Mouse (Mus musculus): ENCODE results near the gene Fbxl16. TPM values are rescaled to one million over a fixed set of nuclear protein-coding genes. Genes with fewer than 3 reads are reported as not detected.
A peak's percentile ranks its signal among the peaks of the same experiment; 100 is the strongest.

Gene Fbxl16
- polyA plus RNA-seq, 1 experiment = 187 TPM

DNA sequence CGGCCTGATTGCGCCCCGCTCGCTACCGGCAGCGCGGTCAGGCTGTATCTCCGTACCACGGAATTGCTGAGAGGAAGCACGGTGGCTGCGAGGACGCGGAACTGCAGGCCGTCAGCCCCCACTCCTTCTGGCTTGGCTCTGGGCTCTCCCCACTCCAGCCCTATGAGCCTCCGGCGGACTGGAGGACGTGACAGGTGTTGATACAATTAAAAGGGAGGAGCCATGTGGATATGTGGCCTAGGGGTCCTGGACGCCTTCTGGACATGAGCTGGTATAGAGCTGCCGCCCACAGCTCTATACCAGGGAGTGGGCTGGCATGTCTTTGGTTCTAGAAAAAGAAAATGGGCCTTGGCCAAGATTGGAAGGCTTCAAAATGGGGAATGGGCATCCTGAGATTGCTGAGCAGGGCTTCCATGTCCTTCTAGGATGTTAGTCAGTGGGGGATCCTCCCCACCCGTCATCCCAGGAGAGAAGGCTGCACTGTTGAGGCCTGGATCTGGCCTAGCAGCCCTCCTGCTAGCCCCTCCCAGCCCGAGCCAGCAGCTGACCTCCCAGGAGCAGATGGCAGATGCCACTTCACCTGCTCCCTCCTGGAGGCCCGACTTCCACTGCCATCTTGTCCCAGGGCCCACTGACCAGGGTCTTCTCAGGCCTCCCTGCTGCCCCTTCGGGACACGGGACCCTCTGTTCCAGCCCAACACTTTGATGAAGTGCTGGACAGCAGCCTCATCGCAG, 888 bp downstream of the Fbxl16 start:
- peaks cover 28% of the 10 kb centered on the region for H3K4me1 ChIP-seq (ENCODE audit: control insufficient read depth, insufficient read depth, low read length)
- TF ChIP-seq CTCF (IDR thresholded peaks at IDR 0.05; ENCODE audit: borderline replicate concordance, insufficient read depth, low read depth, low read length) (no peak), POLR2A (IDR thresholded peaks at IDR 0.05; ENCODE audit: borderline replicate concordance, insufficient read depth, low read length) (0 out of 2 replicates have a peak, but pooled peaks have one; percentile 11)
- DNase-seq = peak; percentile 83 to 85
- peak overlapping the region; percentile 95 for H3K27ac ChIP-seq (ENCODE audit: insufficient read depth, low read length)
- H3K27me3 ChIP-seq (ENCODE audit: control insufficient read depth, insufficient read depth, low read length) = no peaks in the 10 kb centered on the region
- 3% methylated on average over 25 of the region's 25 CpGs for WGBS
- H3K4me3 ChIP-seq (replicated peaks; ENCODE audit: insufficient read depth, low read depth, low read length) = peak overlapping the region; percentile 77

DNA sequence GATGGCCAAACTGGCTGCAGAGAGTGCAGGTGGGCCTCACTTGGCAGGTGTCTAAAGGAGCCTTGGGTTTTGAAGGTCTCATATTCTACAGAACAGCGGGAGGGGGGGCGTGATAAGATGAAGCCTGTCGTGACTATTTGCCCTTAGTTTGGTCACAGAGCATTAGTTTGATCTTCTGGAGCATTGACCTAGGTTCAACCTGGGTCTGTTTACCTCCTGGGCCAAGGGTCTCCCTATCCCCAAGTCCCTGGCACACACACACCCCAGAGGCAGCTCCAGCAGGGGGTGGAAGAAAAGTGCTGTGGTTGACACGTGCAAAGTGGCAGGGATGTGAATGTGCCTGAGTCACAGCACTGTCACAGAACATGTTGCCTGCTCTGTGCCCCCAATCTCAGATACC, 2.0 kb downstream of the Fbxl16 start:
- TF ChIP-seq POLR2A (IDR thresholded peaks at IDR 0.05; ENCODE audit: borderline replicate concordance, insufficient read depth, low read length) = no peak
- TF ChIP-seq CTCF (IDR thresholded peaks at IDR 0.05; ENCODE audit: borderline replicate concordance, insufficient read depth, low read depth, low read length) = no peak
- Histone ChIP-seq H3K27me3 (ENCODE audit: control insufficient read depth, insufficient read depth, low read length) (no peaks in the 10 kb centered on the region), H3K27ac (ENCODE audit: insufficient read depth, low read length) (peak overlapping the region; percentile 95), H3K4me3 (replicated peaks; ENCODE audit: insufficient read depth, low read depth, low read length) (peak overlapping the region; percentile 77), H3K4me1 (ENCODE audit: control insufficient read depth, insufficient read depth, low read length) (peaks cover 34% of the 10 kb centered on the region)
- DNase-seq = peak in 1 of 2 experiments; percentile 36
- WGBS = 30% methylated on average over 4 of the region's 4 CpGs

DNA sequence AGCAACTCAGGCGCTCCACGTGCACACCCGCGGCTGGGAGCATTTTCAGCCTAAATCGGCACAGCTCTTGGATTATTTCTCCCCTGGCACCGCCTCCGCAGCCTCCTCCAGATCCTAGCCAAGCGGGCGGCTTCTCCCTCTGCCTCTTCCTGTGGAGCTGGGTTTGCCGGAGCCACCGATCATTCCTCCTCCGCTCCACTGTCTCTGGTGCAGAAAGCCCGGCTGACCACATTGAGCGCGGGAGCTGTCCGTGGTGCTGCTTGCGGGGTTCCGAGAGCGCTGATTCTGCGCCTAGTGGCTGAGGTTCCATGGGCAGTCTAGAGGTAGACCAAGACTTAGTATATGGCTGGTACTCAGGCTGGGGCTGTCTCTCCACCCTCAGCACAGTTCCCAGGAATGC, 4.6 kb downstream of the Fbxl16 start:
- peak overlapping the region; percentile 27 for H3K4me3 ChIP-seq (replicated peaks; ENCODE audit: insufficient read depth, low read depth, low read length)
- DNase-seq = peak; percentile 76 to 77
- 0% methylated on average over 20 of the region's 20 CpGs for WGBS

DNA sequence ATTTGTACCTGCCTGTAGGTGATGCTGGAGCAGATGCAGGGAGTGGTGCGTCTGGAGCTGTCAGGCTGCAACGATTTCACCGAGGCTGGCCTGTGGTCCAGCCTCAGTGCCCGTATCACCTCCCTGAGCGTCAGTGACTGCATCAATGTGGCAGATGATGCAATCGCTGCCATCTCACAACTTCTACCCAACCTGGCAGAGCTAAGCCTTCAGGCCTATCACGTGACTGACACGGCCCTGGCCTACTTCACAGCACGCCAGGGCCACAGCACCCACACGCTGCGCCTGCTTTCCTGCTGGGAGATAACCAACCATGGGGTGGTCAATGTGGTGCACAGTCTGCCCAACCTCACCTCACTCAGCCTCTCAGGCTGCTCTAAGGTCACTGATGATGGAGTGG, 8.8 kb downstream of the Fbxl16 start:
- Histone ChIP-seq H3K4me1 (ENCODE audit: control insufficient read depth, insufficient read depth, low read length) (peaks cover 26% of the 10 kb centered on the region), H3K27ac (ENCODE audit: insufficient read depth, low read length) (no peak overlapping the region), H3K27me3 (ENCODE audit: control insufficient read depth, insufficient read depth, low read length) (no peaks in the 10 kb centered on the region), H3K4me3 (replicated peaks; ENCODE audit: insufficient read depth, low read depth, low read length) (no peak overlapping the region)
- no peak for DNase-seq
- 74% methylated on average over 11 of the region's 11 CpGs for WGBS
- TF ChIP-seq POLR2A (IDR thresholded peaks at IDR 0.05; ENCODE audit: borderline replicate concordance, insufficient read depth, low read length) = no peak
- TF ChIP-seq CTCF (IDR thresholded peaks at IDR 0.05; ENCODE audit: borderline replicate concordance, insufficient read depth, low read depth, low read length) = no peak

More for the DNA sequence above, 4.6 kb downstream of the Fbxl16 start:
- Histone ChIP-seq H3K27me3 (ENCODE audit: control insufficient read depth, insufficient read depth, low read length) (no peaks in the 10 kb centered on the region), H3K4me1 (ENCODE audit: control insufficient read depth, insufficient read depth, low read length) (peaks cover 44% of the 10 kb centered on the region), H3K27ac (ENCODE audit: insufficient read depth, low read length) (peak overlapping the region; percentile 36)
- peak; percentile 52; the same call in 1 of the 2 replicates for TF ChIP-seq CTCF (IDR thresholded peaks at IDR 0.05; ENCODE audit: borderline replicate concordance, insufficient read depth, low read depth, low read length)
- TF ChIP-seq POLR2A (IDR thresholded peaks at IDR 0.05; ENCODE audit: borderline replicate concordance, insufficient read depth, low read length) = no peak

DNA sequence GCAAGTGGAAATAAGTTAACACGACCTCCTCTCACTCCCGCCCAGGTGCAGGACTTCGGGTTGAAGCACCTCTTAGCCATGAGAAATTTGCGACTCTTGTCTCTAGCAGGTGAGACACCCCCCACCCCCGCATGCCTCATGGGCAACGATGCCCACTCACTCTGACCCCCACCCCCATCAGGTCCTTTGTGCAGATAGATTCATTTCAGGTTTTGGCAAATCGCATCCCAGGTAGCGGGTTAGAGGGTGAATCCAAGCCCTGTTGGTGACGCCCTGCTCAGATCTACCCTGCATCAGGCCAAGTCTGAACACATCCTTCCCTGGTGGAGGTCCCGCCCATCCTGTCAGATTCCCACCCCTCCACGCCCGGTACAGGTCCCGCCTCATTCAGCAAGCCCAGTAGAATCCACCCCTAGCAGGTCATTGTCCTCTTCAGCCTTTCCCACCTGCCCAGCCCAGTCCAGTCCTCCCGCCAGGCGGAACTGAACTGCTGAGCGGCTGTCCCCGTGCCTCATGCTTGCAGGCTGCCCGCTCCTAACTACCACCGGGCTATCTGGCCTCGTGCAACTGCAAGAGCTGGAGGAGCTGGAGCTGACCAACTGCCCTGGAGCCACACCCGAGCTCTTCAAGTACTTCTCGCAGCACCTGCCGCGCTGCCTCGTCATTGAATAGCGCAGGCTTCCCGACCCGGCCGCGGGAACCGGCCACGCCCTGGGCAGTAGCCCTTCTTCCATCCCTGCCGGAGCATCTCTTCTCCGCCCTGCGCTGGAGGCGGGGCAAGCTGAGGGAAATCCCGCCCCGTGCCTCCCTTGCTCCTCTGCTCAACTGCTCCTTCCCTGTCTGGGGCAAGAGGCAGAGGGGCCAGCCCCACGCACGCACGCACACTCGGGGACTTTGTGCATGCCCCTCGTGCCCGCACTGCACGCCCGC, 10.2 kb downstream of the Fbxl16 start:
- peaks cover 24% of the 10 kb centered on the region for H3K4me1 ChIP-seq (ENCODE audit: control insufficient read depth, insufficient read depth, low read length)
- H3K27me3 ChIP-seq (ENCODE audit: control insufficient read depth, insufficient read depth, low read length) = no peaks in the 10 kb centered on the region
- H3K27ac ChIP-seq (ENCODE audit: insufficient read depth, low read length) = no peak overlapping the region
- 28% methylated on average over 46 of the region's 46 CpGs for WGBS
- peak in 1 of 2 experiments; percentile 44 for DNase-seq
- TF ChIP-seq CTCF (IDR thresholded peaks at IDR 0.05; ENCODE audit: borderline replicate concordance, insufficient read depth, low read depth, low read length) = no peak
- TF ChIP-seq POLR2A (IDR thresholded peaks at IDR 0.05; ENCODE audit: borderline replicate concordance, insufficient read depth, low read length) = no peak
- H3K4me3 ChIP-seq (replicated peaks; ENCODE audit: insufficient read depth, low read depth, low read length) = no peak overlapping the region

DNA sequence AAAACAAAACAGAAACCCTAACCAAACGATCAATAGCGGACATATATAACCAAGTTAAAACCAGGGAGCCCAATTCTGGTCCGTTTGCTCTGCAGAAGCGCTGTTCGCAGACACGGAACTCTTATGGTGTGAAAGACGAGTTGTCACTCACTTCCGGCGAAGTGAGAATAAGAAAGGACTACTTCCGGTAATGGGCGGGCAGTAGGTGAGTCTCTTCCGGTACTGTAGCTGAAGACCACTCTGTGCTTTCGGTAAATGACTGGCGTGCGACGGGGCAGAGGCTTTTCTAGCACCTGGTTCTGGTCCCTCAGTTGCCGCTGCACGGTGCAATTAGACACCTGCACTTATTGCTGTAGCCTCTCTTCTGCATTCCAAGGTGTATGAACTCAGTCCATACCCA, 14.6 kb downstream of the Fbxl16 start, which contains the start of gene Wdr24:
Gene Wdr24 (plus strand): TSS at position 176 of the 400 bp plus-strand sequence.
- peak within 1 kb of the TSS; percentile 80 for H3K4me3 ChIP-seq (replicated peaks; ENCODE audit: insufficient read depth, low read depth, low read length)
- WGBS = under 1% methylated on average over 18 of the region's 18 CpGs
- peaks cover 12% of the 10 kb centered on the region for H3K4me1 ChIP-seq (ENCODE audit: control insufficient read depth, insufficient read depth, low read length)
- H3K27ac ChIP-seq (ENCODE audit: insufficient read depth, low read length) = peak within 1 kb of the TSS; percentile 31; the same call in 1 of the 2 replicates
- peak; percentile 85 to 86 for DNase-seq
- TF ChIP-seq POLR2A (IDR thresholded peaks at IDR 0.05; ENCODE audit: borderline replicate concordance, insufficient read depth, low read length) (peak; percentile 77; the same call in 1 of the 2 replicates), CTCF (IDR thresholded peaks at IDR 0.05; ENCODE audit: borderline replicate concordance, insufficient read depth, low read depth, low read length) (no peak)
- H3K27me3 ChIP-seq (ENCODE audit: control insufficient read depth, insufficient read depth, low read length) = no peaks in the 10 kb centered on the region

DNA sequence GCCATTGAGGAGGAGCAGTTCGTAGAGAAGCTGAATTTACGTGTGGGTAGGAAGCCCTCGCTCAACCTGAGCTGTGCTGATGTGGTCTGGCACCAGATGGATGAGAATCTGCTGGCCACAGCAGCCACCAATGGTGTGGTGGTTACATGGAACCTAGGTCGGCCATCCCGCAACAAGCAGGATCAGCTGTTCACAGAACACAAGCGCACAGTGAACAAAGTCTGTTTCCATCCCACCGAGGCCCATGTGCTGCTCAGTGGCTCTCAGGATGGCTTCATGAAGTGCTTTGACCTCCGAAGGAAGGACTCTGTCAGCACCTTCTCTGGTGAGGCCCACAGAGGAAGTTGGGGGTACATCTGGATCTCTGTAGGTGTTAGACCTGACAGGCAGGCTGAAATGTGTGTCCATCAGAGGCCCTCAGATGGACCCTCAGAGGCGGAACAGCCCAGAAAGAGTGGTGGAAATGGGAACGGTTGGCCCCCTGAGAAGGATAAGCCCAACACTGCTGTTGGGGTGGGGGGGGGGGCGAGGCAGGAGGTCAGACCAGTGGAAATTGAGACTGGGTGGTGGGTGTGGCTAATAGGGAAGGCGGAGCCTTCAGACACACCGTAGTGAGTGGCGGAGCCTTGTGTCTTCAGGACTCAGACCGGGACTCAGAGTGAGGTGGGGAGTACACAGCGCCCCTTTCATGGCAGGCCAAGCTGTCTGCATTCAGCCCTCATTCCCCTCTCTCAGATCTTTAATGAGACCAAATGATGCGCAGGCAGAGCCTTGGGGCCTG, 15.7 kb downstream of the Fbxl16 start:
- Histone ChIP-seq H3K4me3 (replicated peaks; ENCODE audit: insufficient read depth, low read depth, low read length) (peak overlapping the region; percentile 80), H3K4me1 (ENCODE audit: control insufficient read depth, insufficient read depth, low read length) (peaks cover 14% of the 10 kb centered on the region), H3K27me3 (ENCODE audit: control insufficient read depth, insufficient read depth, low read length) (no peaks in the 10 kb centered on the region), H3K27ac (ENCODE audit: insufficient read depth, low read length) (no peak overlapping the region)
- no peak for DNase-seq
- WGBS = 68% methylated on average over 17 of the region's 17 CpGs
- TF ChIP-seq CTCF (IDR thresholded peaks at IDR 0.05; ENCODE audit: borderline replicate concordance, insufficient read depth, low read depth, low read length) (no peak), POLR2A (IDR thresholded peaks at IDR 0.05; ENCODE audit: borderline replicate concordance, insufficient read depth, low read length) (no peak)
